Mouse (Mus musculus): ENCODE data around the gene Chkb. TPM values are rescaled to one million over a fixed set of nuclear protein-coding genes. Genes with fewer than 3 reads are reported as not detected.

Gene Chkb
- polyA plus RNA-seq, 1 experiment from 2014 or later, result 80.9 TPM

DNA sequence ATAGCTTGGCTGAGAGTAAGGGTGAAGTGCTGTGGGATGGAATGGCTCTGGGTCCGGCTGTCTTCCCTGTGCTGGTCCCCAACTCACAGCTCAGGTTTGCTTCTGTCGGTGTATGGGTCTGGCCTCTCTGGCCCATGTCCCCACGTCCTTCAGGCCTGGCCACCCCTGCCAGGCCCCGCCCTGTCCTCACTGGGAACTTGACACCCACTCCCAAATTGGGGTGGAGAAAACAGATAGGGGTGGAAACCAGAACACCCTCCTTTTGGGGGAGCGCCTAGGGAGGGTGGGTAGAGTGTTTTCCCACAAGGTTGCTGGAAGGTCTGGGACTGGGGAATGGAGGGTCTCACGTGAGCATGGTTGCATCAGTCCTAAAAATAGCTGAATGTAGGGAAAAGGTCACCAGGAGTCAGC, 4.0 kb downstream of the Chkb start, which contains the start of gene Cpt1b:
Gene Cpt1b, minus strand, starts transcription at position 153 of the 411 bp plus-strand sequence.
- H3K9ac ChIP-seq (replicated peaks; ENCODE audit: low read depth, low read length), result no peak within 1 kb of the TSS
- no peak within 1 kb of the TSS for H3K27ac ChIP-seq (ENCODE audit: low read depth, low read length)
- peaks cover 20% of the 10 kb centered on the region; the same call in 1 of the 2 replicates for H3K36me3 ChIP-seq (ENCODE audit: control insufficient read depth, insufficient read depth, low read length)
- 45% methylated on average over 6 of the region's 6 CpGs for WGBS
- H3K4me2 ChIP-seq (ENCODE audit: low read depth, low read length), result no peak within 1 kb of the TSS
- ATAC-seq (ENCODE audit: low read depth), result no peak
- peaks cover 8% of the 10 kb centered on the region for H3K4me1 ChIP-seq (ENCODE audit: control insufficient read depth, insufficient read depth, low read length)
- H3K4me3 ChIP-seq (ENCODE audit: low read depth, low read length), result no peak within 1 kb of the TSS
- H3K9me3 ChIP-seq (ENCODE audit: control insufficient read depth, low read length), result no peaks in the 10 kb centered on the region
- H3K27me3 ChIP-seq (ENCODE audit: control insufficient read depth, insufficient read depth, low read length), result no peaks in the 10 kb centered on the region

DNA sequence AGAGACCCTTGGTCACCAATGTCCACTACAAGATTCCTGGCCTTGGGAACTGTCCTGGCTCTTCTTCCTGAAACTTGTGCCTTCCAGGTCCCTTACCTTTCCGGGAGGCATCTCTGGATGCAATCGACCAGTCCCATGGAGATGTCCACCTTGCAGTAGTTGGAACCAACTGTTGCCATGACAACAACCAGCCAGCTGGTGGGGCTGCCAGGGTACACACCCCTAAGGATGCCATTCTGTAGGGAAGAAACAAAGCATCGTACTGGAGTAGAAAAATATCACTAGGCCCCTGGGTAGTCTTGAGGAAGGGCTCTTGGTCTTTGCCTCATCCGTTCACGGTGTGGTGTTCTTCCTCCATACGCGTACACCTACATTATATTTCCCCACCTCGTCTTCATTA, 5.1 kb downstream of the Chkb start:
- ATAC-seq (ENCODE audit: low read depth), result no peak
- H3K9ac ChIP-seq (replicated peaks; ENCODE audit: low read depth, low read length), result no peak overlapping the region
- no peaks in the 10 kb centered on the region for H3K9me3 ChIP-seq (ENCODE audit: control insufficient read depth, low read length)
- peaks cover 8% of the 10 kb centered on the region for H3K4me1 ChIP-seq (ENCODE audit: control insufficient read depth, insufficient read depth, low read length)
- peaks cover 25% of the 10 kb centered on the region; the same call in 1 of the 2 replicates for H3K36me3 ChIP-seq (ENCODE audit: control insufficient read depth, insufficient read depth, low read length)
- no peak overlapping the region for H3K4me3 ChIP-seq (ENCODE audit: low read depth, low read length)
- WGBS, result 86% methylated on average over 8 of the region's 8 CpGs
- H3K4me2 ChIP-seq (ENCODE audit: low read depth, low read length), result no peak overlapping the region
- no peaks in the 10 kb centered on the region for H3K27me3 ChIP-seq (ENCODE audit: control insufficient read depth, insufficient read depth, low read length)
- no peak overlapping the region for H3K27ac ChIP-seq (ENCODE audit: low read depth, low read length)

DNA sequence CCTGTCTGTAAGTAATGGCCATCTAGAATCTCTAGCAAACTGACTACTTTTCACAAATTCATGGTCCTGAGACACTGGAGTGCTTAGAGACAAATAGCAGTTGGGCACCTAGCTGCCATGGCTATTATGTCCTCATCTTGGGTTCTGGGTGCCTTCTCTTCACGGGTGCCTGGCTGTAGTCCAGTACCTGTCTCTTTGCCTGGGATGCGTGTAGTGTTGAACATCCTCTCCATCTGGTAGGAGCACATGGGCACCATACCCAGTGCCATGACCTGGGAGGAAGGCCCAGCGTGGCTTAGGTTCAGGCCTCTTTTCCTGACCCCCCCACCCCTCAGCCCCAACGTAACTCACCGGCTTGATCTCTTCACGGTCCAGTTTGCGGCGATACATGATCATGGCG, 7.8 kb downstream of the Chkb start:
- no peaks in the 10 kb centered on the region for H3K27me3 ChIP-seq (ENCODE audit: control insufficient read depth, insufficient read depth, low read length)
- no peak overlapping the region for H3K4me3 ChIP-seq (ENCODE audit: low read depth, low read length)
- H3K4me2 ChIP-seq (ENCODE audit: low read depth, low read length), result no peak overlapping the region
- WGBS, result 93% methylated on average over 9 of the region's 9 CpGs
- no peaks in the 10 kb centered on the region for H3K4me1 ChIP-seq (ENCODE audit: control insufficient read depth, insufficient read depth, low read length)
- no peak overlapping the region for H3K9ac ChIP-seq (replicated peaks; ENCODE audit: low read depth, low read length)
- no peak for ATAC-seq (ENCODE audit: low read depth)
- peaks cover 23% of the 10 kb centered on the region; the same call in 1 of the 2 replicates for H3K36me3 ChIP-seq (ENCODE audit: control insufficient read depth, insufficient read depth, low read length)
- H3K9me3 ChIP-seq (ENCODE audit: control insufficient read depth, low read length), result no peaks in the 10 kb centered on the region
- H3K27ac ChIP-seq (ENCODE audit: low read depth, low read length), result no peak overlapping the region

DNA sequence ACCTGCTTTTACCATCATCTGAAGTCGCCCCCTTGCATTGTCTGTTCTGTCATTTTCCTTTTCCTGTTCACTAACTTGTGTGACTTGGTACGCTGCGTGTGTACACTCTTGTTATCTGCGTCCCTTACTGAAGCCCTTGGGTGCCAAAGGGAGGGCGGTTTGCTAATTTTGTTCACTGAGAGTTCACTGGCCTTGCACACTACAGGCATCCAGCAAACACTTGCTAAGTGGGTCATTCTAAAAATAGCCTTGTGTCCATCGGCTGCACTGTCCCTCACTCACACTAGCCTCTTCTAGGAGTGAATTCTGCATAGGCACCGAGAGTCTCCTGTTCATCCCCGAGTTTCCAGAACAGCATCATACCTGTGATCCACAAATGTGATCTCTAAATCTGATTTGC, 14.4 kb downstream of the Chkb start:
- ATAC-seq (ENCODE audit: low read depth), result no peak
- H3K27me3 ChIP-seq (ENCODE audit: control insufficient read depth, insufficient read depth, low read length), result no peaks in the 10 kb centered on the region
- no peaks in the 10 kb centered on the region for H3K9me3 ChIP-seq (ENCODE audit: control insufficient read depth, low read length)
- H3K27ac ChIP-seq (ENCODE audit: low read depth, low read length), result no peak overlapping the region
- no peak overlapping the region for H3K9ac ChIP-seq (replicated peaks; ENCODE audit: low read depth, low read length)
- no peak overlapping the region for H3K4me2 ChIP-seq (ENCODE audit: low read depth, low read length)
- H3K36me3 ChIP-seq (ENCODE audit: control insufficient read depth, insufficient read depth, low read length), result peaks cover 9% of the 10 kb centered on the region; the same call in 1 of the 2 replicates
- WGBS, result 93% methylated on average over 8 of the region's 8 CpGs
- H3K4me3 ChIP-seq (ENCODE audit: low read depth, low read length), result no peak overlapping the region
- no peaks in the 10 kb centered on the region for H3K4me1 ChIP-seq (ENCODE audit: control insufficient read depth, insufficient read depth, low read length)

DNA sequence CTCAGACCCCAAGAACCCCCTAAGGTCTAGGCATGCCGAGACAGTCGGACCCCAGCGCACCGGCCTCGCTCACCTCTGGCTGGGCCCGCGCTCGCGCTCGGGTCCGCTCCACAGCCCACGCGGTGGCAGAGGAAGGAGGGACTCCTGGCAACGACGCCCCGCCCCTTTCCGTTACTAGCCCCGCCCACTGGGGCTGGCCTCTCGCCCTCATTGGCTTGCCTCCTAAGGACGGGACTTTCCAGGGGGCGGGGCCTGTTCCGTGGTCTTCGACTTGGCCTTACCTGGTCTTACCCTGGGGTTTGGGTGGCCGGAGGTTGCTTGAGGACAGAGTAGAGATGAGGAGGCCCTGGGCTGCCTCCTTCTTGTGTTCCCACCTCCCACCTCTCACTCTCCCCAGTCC, 19.6 kb downstream of the Chkb start, which contains the start of gene Syce3:
Gene Syce3, minus strand, starts transcription at position 386 of the 400 bp plus-strand sequence.
- Histone ChIP-seq H3K4me1 (ENCODE audit: control insufficient read depth, insufficient read depth, low read length) (no peaks in the 10 kb centered on the region), H3K36me3 (ENCODE audit: control insufficient read depth, insufficient read depth, low read length) (no peaks in the 10 kb centered on the region), H3K9me3 (ENCODE audit: control insufficient read depth, low read length) (no peaks in the 10 kb centered on the region), H3K4me2 (ENCODE audit: low read depth, low read length) (no peak within 1 kb of the TSS), H3K27me3 (ENCODE audit: control insufficient read depth, insufficient read depth, low read length) (no peaks in the 10 kb centered on the region), H3K27ac (ENCODE audit: low read depth, low read length) (no peak within 1 kb of the TSS), H3K4me3 (ENCODE audit: low read depth, low read length) (no peak within 1 kb of the TSS), H3K9ac (replicated peaks; ENCODE audit: low read depth, low read length) (no peak within 1 kb of the TSS)
- ATAC-seq (ENCODE audit: low read depth), result no peak
- 86% methylated on average over 21 of the region's 24 CpGs for WGBS

DNA sequence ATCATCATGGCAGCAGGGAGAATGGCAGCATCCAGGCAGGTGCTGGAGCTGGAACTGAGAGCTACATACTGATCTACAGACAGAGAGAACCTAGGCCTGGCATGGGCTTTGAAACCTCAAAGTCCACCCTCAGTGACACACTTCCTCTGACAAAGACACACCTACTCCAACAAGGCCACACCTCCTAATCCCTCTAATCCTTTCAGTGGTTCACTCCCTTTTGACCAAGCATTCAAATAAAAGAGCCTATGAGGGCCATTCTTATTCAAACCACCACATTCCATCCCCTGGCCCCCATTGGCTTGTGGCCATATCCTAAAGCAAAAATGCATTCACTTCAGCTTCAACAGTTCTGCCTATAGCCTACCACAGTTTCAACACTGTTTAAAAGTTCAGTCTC, 23.0 kb downstream of the Chkb start:
- H3K4me1 ChIP-seq (ENCODE audit: control insufficient read depth, insufficient read depth, low read length), result no peaks in the 10 kb centered on the region
- no peak overlapping the region for H3K27ac ChIP-seq (ENCODE audit: low read depth, low read length)
- no peaks in the 10 kb centered on the region for H3K36me3 ChIP-seq (ENCODE audit: control insufficient read depth, insufficient read depth, low read length)
- H3K27me3 ChIP-seq (ENCODE audit: control insufficient read depth, insufficient read depth, low read length), result no peaks in the 10 kb centered on the region
- no peaks in the 10 kb centered on the region for H3K9me3 ChIP-seq (ENCODE audit: control insufficient read depth, low read length)
- no peak overlapping the region for H3K4me2 ChIP-seq (ENCODE audit: low read depth, low read length)
- H3K4me3 ChIP-seq (ENCODE audit: low read depth, low read length), result no peak overlapping the region
- ATAC-seq (ENCODE audit: low read depth), result no peak
- H3K9ac ChIP-seq (replicated peaks; ENCODE audit: low read depth, low read length), result no peak overlapping the region

DNA sequence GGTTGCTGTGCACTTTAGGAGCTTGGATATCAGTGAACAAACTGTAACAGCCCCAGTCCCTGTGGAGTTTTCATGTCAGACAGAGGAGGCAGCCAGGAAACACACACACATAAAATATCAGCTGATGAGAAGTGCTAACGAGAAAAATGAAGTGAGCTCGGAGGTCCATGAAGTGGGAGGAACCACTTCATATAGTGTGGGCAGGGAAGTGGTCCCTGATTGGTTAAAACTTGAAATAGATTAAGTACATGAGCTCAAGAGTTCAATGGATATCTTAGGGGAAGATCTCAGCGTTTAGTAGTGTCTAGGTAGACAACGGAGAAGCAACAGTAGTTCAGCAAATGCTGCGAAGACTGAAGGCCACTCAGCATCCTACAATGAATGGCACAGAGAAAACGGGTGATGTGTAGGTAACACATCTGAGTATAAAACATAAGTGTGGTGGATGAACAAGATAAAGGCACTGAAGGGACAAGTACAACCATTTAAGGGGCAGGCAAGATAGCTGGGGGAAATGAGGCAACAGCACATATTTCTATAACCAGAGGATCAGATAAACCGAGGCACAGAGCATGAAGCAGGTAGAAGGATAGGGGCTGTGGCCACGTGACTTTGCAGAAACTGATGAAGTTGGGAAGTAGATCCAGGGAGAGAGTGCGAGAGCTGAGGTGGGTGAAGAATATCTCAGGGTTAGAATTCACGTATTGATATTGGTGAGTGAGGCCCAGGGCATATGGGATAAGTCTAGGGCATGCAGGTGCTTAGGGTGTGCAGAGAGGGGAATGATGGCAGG, 24.7 kb downstream of the Chkb start:
- Histone ChIP-seq H3K27ac (ENCODE audit: low read depth, low read length) (no peak overlapping the region), H3K9ac (replicated peaks; ENCODE audit: low read depth, low read length) (no peak overlapping the region), H3K4me1 (ENCODE audit: control insufficient read depth, insufficient read depth, low read length) (no peaks in the 10 kb centered on the region), H3K9me3 (ENCODE audit: control insufficient read depth, low read length) (no peaks in the 10 kb centered on the region), H3K27me3 (ENCODE audit: control insufficient read depth, insufficient read depth, low read length) (no peaks in the 10 kb centered on the region), H3K4me2 (ENCODE audit: low read depth, low read length) (no peak overlapping the region), H3K36me3 (ENCODE audit: control insufficient read depth, insufficient read depth, low read length) (no peaks in the 10 kb centered on the region), H3K4me3 (ENCODE audit: low read depth, low read length) (no peak overlapping the region)
- no peak for ATAC-seq (ENCODE audit: low read depth)
- 83% methylated on average over 10 of the region's 10 CpGs for WGBS

DNA sequence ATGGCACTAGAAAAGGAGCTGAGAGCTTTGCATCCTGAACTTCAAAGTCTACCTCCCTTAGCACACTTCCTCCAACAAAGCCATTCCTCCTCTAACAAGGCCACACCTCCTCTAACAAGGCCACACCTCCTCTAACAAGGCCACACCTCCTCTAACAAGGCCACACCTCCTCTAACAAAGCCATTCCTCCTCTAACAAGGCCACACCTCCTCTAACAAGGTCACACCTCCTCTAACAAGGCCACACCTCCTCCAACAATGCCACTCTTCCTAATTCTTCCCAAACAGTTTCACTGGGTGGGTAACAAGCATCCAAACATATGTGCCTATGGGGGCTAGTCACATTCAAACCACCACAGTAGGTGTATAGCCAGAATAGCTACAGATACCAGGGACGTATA, 27.2 kb downstream of the Chkb start:
- no peaks in the 10 kb centered on the region for H3K27me3 ChIP-seq (ENCODE audit: control insufficient read depth, insufficient read depth, low read length)
- no peaks in the 10 kb centered on the region for H3K4me1 ChIP-seq (ENCODE audit: control insufficient read depth, insufficient read depth, low read length)
- no peak overlapping the region for H3K27ac ChIP-seq (ENCODE audit: low read depth, low read length)
- no peak overlapping the region for H3K9ac ChIP-seq (replicated peaks; ENCODE audit: low read depth, low read length)
- no peak overlapping the region for H3K4me2 ChIP-seq (ENCODE audit: low read depth, low read length)
- ATAC-seq (ENCODE audit: low read depth), result no peak
- H3K36me3 ChIP-seq (ENCODE audit: control insufficient read depth, insufficient read depth, low read length), result no peaks in the 10 kb centered on the region
- no peak overlapping the region for H3K4me3 ChIP-seq (ENCODE audit: low read depth, low read length)
- 90% methylated on average over 1 of the region's 1 CpGs for WGBS
- H3K9me3 ChIP-seq (ENCODE audit: control insufficient read depth, low read length), result no peaks in the 10 kb centered on the region

DNA sequence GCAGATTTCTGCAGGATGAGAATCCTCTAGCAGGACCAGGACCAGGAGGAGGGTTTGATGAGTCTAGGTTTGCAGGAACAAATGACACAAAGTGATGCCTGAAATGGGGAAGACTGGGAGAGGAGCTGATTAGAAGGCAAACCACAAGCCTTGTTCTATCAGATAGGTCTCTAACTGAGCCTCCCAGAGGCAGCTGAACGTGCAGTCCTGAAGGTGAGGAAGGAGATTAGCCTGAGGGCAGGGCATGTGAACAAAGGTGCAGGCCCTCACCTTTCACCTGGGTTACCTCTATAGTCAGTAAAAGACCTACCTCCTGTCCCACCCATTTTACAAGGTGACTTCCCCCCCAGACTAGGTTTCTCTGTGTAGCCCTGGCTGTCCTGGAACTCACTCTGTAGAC, 30.0 kb downstream of the Chkb start:
- Histone ChIP-seq H3K4me3 (ENCODE audit: low read depth, low read length) (no peak overlapping the region), H3K27ac (ENCODE audit: low read depth, low read length) (no peak overlapping the region), H3K4me2 (ENCODE audit: low read depth, low read length) (no peak overlapping the region), H3K9me3 (ENCODE audit: control insufficient read depth, low read length) (no peaks in the 10 kb centered on the region), H3K36me3 (ENCODE audit: control insufficient read depth, insufficient read depth, low read length) (no peaks in the 10 kb centered on the region), H3K9ac (replicated peaks; ENCODE audit: low read depth, low read length) (no peak overlapping the region), H3K4me1 (ENCODE audit: control insufficient read depth, insufficient read depth, low read length) (no peaks in the 10 kb centered on the region), H3K27me3 (ENCODE audit: control insufficient read depth, insufficient read depth, low read length) (no peaks in the 10 kb centered on the region)
- no peak for ATAC-seq (ENCODE audit: low read depth)
- WGBS, result 67% methylated on average over 1 of the region's 1 CpGs
